Mouse (Mus musculus) hindbrain, postnatal 0 days (tissue): Measurements from ENCODE around the gene Kcnma1. TPM values are rescaled to one million over a fixed set of nuclear protein-coding genes. Genes with fewer than 3 reads are reported as not detected.

Experiments used
- ATAC-seq: fragments of 200-750 bp; cut with Nextera tagmentation; 2 replicates; pipeline ENCODE4 v1.8.0; 2017; ENCODE audit warnings: mild to moderate bottlenecking, moderate TSS enrichment, moderate library complexity
- DNase-seq: peaks from one replicate; pipeline ENCODE4 v3.0.0-alpha.2; 2015; ENCODE audit warnings: low spot score
- H3K27ac ChIP-seq: fragments of 300-500 bp; sonication (generic); 2 replicates; pipeline ENCODE4 v1.5.1; 2014; ENCODE audit warnings: mild to moderate bottlenecking
- H3K27me3 ChIP-seq: fragments of 300-500 bp; sonication (generic); 2 replicates; pipeline ENCODE4 v1.6.1; 2014; ENCODE audit warnings: low read length, mixed read lengths; ENCODE audit not compliant: insufficient read depth
- H3K36me3 ChIP-seq: fragments of 300-500 bp; sonication (generic); 2 replicates; pipeline ENCODE4 v1.6.1; 2014; ENCODE audit warnings: low read length, mixed read lengths; ENCODE audit not compliant: insufficient read depth
- H3K4me1 ChIP-seq: fragments of 300-500 bp; sonication (generic); 2 replicates; pipeline ENCODE4 v1.6.1; 2014; ENCODE audit warnings: antibody characterized with exemption, low read length, mixed read lengths; ENCODE audit not compliant: insufficient read depth
- H3K4me2 ChIP-seq: fragments of 300-500 bp; sonication (generic); 2 replicates; pipeline ENCODE4 v1.6.1; 2014; ENCODE audit warnings: low read depth, mild to moderate bottlenecking, low read length, moderate library complexity, mixed read lengths
- H3K4me3 ChIP-seq: fragments of 300-500 bp; sonication (generic); 2 replicates; pipeline ENCODE4 v1.5.1; 2014; ENCODE audit warnings: low read length
- H3K9ac ChIP-seq: fragments of 300-500 bp; sonication (generic); replicated peaks from 2 replicates; pipeline ENCODE4 v1.6.1; 2014; ENCODE audit warnings: mild to moderate bottlenecking, low read length, moderate library complexity, mixed read lengths
- H3K9me3 ChIP-seq: fragments of 300-500 bp; sonication (generic); 2 replicates; pipeline ENCODE4 v1.6.1; 2016; ENCODE audit warnings: low read length, mixed read lengths
- CTCF ChIP-seq: IDR thresholded peaks from 2 replicates; pipeline ENCODE4 v1.5.1; 2016; ENCODE audit warnings: antibody characterized with exemption, control low read depth, low read depth
- WGBS: fragments of 180-500 bp; shearing (Covaris S2); extraction: QIAGEN DNeasy Blood & Tissue Kit; methylation state at CpG from one replicate; pipeline ENCODE4 v1.1.7; 2014; 5-methylcytosine and 5-hydroxymethylcytosine counted together
- polyA plus RNA-seq: library from polyadenylated mRNA; unstranded; fragments of >200 nt; fragmentation: Nextera tagmentation; extraction: Ambion mirVana; gene quantifications from 2 replicates; pipeline ENCODE4 v1.2.1, GENCODE M21; 2015
- total RNA-seq: library from RNA; depleted of rRNA; stranded (reverse); fragments of >200 nt; gene quantifications from 2 replicates; pipeline ENCODE4 v1.2.3, GENCODE M21; 2014

Gene Kcnma1
- total and polyA plus RNA-seq, 2 experiments from 2014 or later: 15.9 to 36.1 TPM

DNA sequence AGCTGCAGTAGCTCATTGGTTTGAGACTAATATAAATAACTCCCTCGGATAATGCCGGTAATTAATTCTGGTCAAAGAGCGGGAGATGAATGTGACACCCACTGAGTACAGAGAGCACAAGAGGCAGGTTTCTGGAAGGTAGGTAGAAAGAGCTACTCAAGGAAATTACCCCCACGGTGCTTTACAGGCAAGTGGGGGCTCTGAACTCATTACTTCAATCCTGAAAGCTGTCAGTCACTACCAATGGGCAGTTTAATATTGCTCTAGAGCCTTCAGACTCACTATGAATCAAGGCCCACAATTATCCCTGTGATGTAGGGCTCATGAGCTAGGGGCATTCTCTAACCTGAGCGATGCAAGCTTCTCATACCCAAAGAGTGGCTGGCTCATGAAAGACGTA lies 79.3 kb downstream of the Kcnma1 start:
- Histone ChIP-seq H3K4me2 (no peak overlapping the region), H3K4me3 (no peak overlapping the region), H3K27ac (no peak overlapping the region), H3K27me3 (no peaks in the 10 kb centered on the region), H3K36me3 (no peaks in the 10 kb centered on the region), H3K9ac (no peak overlapping the region), H3K4me1 (no peaks in the 10 kb centered on the region), H3K9me3 (no peaks in the 10 kb centered on the region)
- WGBS: 71% methylated on average over 6 of the region's 6 CpGs
- no peak for DNase-seq
- no peak for TF ChIP-seq CTCF
- ATAC-seq: no peak

DNA sequence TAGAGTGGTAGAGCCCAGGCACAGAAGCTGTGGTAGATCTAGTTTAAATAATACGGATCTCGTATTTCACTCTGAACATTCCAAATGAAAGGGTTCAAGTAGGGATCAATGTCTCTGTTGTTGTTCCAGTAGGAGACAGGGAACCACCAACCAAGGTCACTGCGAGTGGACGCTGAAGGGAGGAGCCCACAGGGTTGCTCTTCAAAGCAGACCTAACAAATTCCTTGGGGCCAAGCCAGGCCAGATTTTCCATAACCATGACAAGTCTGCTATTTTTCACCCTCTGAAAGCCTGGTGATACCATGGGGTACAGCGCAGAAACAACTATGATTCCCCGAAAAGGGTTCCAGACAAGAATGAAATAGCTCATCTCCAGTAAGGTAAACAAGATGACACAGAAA lies 82.6 kb downstream of the Kcnma1 start:
- no peak overlapping the region for H3K4me3 ChIP-seq
- H3K9me3 ChIP-seq: no peaks in the 10 kb centered on the region
- ATAC-seq: no peak
- H3K27ac ChIP-seq: no peak overlapping the region
- 80% methylated on average over 6 of the region's 6 CpGs for WGBS
- no peak overlapping the region for H3K4me2 ChIP-seq
- no peak for DNase-seq
- H3K9ac ChIP-seq: no peak overlapping the region
- no peaks in the 10 kb centered on the region for H3K4me1 ChIP-seq
- TF ChIP-seq CTCF: no peak
- no peaks in the 10 kb centered on the region for H3K36me3 ChIP-seq
- no peaks in the 10 kb centered on the region for H3K27me3 ChIP-seq

DNA sequence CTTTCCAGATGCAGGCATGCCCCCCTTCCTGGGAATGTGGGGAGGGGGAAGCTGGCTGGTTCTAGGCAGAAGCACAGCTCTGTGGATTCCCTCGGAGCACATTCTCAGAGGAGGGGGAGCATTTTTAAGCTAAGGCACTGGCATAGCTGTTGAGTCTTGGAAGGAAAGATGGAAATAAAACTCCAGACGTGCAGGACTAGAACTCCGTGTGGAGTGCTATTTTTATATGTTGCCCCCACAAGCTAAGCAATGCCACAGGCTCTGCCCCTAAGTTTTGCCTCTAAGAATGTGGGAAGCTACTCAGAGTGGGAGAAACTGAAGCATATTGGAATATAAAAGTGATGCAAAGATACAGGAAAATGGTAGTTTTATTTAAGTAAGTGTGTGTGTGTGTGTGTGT lies 85.1 kb downstream of the Kcnma1 start:
- Histone ChIP-seq H3K27me3 (no peaks in the 10 kb centered on the region), H3K4me1 (no peaks in the 10 kb centered on the region), H3K9ac (no peak overlapping the region), H3K9me3 (no peaks in the 10 kb centered on the region), H3K4me2 (no peak overlapping the region), H3K4me3 (no peak overlapping the region), H3K27ac (no peak overlapping the region), H3K36me3 (no peaks in the 10 kb centered on the region)
- no peak for TF ChIP-seq CTCF
- WGBS: 83% methylated on average over 3 of the region's 3 CpGs
- DNase-seq (no peak), ATAC-seq (no peak)

DNA sequence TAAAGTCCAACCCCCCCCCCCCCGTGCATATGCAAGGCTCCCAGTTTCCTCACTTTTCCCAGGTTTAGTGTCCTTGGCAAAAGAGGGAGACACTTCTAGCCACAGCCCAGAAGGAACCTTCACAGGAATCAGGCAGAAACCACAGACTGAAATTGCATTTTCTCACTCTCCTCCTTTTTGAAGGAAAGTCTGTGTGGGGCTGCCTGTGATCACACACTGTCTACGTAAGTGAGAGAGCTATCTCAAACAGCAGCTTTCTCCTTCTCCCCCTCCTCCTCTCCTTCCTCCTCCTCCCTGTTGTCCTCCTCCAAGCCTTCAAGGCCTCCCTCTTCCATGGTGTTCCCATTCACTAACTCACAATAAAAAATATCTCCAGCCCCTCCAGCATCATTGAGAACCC lies 90.9 kb downstream of the Kcnma1 start:
- no peak for TF ChIP-seq CTCF
- no peak overlapping the region for H3K9ac ChIP-seq
- H3K27me3 ChIP-seq: no peaks in the 10 kb centered on the region
- DNase-seq (no peak), ATAC-seq (no peak)
- H3K4me3 ChIP-seq: no peak overlapping the region
- no peaks in the 10 kb centered on the region for H3K9me3 ChIP-seq
- no peaks in the 10 kb centered on the region for H3K4me1 ChIP-seq
- H3K27ac ChIP-seq: no peak overlapping the region
- 60% methylated on average over 2 of the region's 2 CpGs for WGBS
- no peak overlapping the region for H3K4me2 ChIP-seq
- no peaks in the 10 kb centered on the region for H3K36me3 ChIP-seq

DNA sequence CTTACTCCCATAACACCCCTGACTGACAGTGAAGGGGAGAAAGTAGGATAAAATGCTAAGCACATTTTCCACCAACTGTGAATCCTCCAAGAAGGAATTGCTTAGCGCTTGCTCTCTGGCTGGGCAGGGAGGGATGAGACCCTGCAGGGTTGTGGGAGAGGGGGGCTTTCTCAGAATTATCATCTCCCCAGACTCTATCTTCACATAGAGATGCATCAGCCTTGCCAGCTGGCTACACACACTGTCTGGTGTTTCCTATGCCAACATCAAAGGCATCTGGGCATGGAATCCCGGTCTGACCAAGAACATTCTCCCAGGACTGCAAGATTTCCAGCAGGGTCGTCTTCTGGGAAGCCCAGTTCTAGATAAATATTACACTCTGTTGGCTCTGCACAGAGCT lies 91.5 kb downstream of the Kcnma1 start:
- 52% methylated on average over 3 of the region's 3 CpGs for WGBS
- Histone ChIP-seq H3K9ac (no peak overlapping the region), H3K4me1 (no peaks in the 10 kb centered on the region), H3K27me3 (no peaks in the 10 kb centered on the region), H3K27ac (no peak overlapping the region), H3K4me3 (no peak overlapping the region), H3K4me2 (no peak overlapping the region), H3K36me3 (no peaks in the 10 kb centered on the region), H3K9me3 (no peaks in the 10 kb centered on the region)
- DNase-seq (peak; percentile 27), ATAC-seq (peak; percentile 29; the same call in 1 of the 2 replicates)
- no peak for TF ChIP-seq CTCF

DNA sequence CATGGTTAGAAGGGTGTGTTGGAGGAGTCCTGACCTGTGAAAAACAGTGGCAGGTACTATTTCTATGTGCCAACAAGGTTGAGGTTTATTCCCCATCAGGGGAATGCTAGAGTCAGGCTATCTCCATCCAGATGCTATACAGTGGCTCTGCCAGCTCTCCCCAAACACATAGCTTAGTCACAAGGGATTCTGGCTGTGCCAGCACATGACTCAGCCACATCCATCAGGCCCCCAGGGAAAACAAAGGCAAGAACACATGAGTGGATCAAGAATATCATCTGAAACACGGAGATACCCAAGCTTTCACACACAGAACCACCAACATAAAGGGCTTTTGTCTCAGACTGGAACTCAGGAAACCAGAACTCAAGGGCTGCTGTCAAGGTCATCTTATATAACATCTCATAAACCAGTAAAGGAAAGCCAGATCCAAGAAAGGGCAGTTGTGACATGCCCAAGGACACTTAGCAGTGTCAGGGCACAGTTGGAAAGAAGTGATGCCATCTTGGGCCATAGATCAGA lies 103.1 kb downstream of the Kcnma1 start:
- TF ChIP-seq CTCF: no peak
- no peaks in the 10 kb centered on the region for H3K36me3 ChIP-seq
- no peak overlapping the region for H3K9ac ChIP-seq
- no peak for ATAC-seq
- no peak overlapping the region for H3K27ac ChIP-seq
- 59% methylated on average over 1 of the region's 1 CpGs for WGBS
- H3K4me2 ChIP-seq: no peak overlapping the region
- no peaks in the 10 kb centered on the region; the same call in 1 of the 2 replicates for H3K4me1 ChIP-seq
- H3K27me3 ChIP-seq: no peaks in the 10 kb centered on the region
- DNase-seq: no peak
- no peaks in the 10 kb centered on the region for H3K9me3 ChIP-seq
- H3K4me3 ChIP-seq: no peak overlapping the region

DNA sequence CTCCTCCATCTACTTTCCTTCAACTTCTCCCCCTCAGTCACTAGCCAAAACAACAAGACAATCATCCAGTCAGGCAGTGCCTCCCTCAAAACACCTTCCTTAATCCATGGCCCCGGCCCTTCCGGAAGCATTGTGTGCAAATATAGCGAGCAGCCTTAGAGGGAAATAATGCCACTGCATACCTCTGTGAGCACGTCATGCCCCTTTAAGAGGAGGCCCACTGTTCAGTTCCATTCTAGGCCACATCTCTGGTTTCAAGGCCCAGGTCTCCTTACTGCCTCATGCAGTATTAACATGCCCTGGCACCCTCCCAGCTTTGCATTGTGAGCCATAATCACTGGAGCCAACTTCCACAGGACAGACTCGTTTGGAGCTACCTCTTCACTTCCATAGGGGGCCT lies 105.7 kb downstream of the Kcnma1 start:
- no peak overlapping the region for H3K4me2 ChIP-seq
- no peak overlapping the region for H3K9ac ChIP-seq
- no peak overlapping the region for H3K4me3 ChIP-seq
- H3K9me3 ChIP-seq: no peaks in the 10 kb centered on the region
- no peaks in the 10 kb centered on the region for H3K27me3 ChIP-seq
- no peaks in the 10 kb centered on the region for H3K36me3 ChIP-seq
- 76% methylated on average over 5 of the region's 5 CpGs for WGBS
- H3K27ac ChIP-seq: no peak overlapping the region
- no peak for DNase-seq
- ATAC-seq: no peak
- no peak for TF ChIP-seq CTCF
- H3K4me1 ChIP-seq: no peaks in the 10 kb centered on the region; the same call in 1 of the 2 replicates
